Mouse (Mus musculus): ENCODE measurements around the gene Gm5737. TPM values are rescaled to one million over a fixed set of nuclear protein-coding genes. Genes with fewer than 3 reads are reported as not detected.

Gm5737 gene
- polyA plus RNA-seq (2015; fragmentation: Nextera tagmentation; extraction: Ambion mirVana) = 0.12 TPM in 1 of 2 replicates, not detected in the other

DNA sequence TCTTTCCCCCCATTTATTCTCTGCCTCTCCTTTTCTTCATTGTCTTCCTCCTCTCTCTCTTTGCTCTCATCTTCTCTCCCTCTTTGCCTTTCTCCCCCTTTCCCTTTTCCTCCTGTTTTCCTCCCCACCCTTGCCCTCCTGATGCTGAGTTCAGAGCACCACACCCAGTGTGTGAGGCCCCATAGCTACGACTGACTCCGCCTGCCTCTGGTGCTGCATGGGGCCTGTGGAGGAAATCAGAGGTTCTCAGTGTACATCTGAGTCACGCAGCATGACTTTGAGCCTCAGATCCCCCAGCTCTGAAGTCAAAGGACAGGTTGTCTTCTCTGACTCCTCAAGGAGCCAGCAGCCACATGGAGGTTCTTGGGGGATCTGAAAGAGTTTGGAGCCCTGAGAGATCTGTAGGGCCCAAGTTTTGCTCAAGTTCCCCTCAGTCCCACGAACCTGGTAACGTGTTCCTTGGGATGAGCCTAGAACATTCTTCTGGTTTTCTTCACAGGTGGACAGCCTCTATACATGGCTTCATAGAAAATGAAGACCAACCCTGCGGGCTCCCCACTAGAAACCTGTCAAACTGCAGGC is at the start of gene Gm5737:
TSS of gene Gm5737 (plus strand) at position 532 of the 582 bp plus-strand sequence.
- WGBS = 81% methylated on average over 6 of the region's 6 CpGs
- Histone ChIP-seq H3K4me1 (replicated peaks) (peaks cover 4% of the 10 kb centered on the region), H3K9ac (no peak within 1 kb of the TSS), H3K4me2 (no peak within 1 kb of the TSS), H3K9me3 (no peaks in the 10 kb centered on the region), H3K4me3 (no peak within 1 kb of the TSS), H3K27me3 (no peaks in the 10 kb centered on the region), H3K36me3 (no peaks in the 10 kb centered on the region), H3K27ac (replicated peaks) (no peak within 1 kb of the TSS)
- no peak for ATAC-seq (ENCODE audit: low FRiP score, low read depth)

DNA sequence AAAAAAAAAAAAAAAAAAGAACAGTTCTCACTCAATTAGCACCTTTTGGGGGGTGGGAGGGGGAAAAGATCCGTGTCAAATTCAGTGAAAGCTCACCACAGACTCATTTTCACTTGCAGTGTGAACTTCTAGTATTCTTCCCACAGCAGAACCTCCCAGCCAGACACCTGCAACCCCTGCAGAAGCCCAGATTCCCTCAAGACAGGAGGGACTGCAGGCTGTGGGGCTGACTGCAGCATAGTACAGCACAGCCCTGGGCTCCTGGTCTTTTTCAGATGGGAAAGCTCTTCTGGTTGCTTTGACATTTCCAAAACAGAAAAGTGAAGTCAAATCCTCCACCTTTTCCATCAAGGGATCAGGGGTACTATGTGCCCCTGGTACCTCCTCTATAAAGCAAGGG is 44.8 kb upstream of the Gm5737 start:
- H3K27ac ChIP-seq (replicated peaks) = no peak overlapping the region
- no peaks in the 10 kb centered on the region for H3K36me3 ChIP-seq
- H3K27me3 ChIP-seq = no peaks in the 10 kb centered on the region
- no peaks in the 10 kb centered on the region for H3K9me3 ChIP-seq
- 11% methylated on average over 1 of the region's 1 CpGs for WGBS
- no peak overlapping the region for H3K4me3 ChIP-seq
- H3K9ac ChIP-seq = no peak overlapping the region
- H3K4me2 ChIP-seq = no peak overlapping the region
- H3K4me1 ChIP-seq (replicated peaks) = no peaks in the 10 kb centered on the region
- ATAC-seq (ENCODE audit: low FRiP score, low read depth) = no peak

DNA sequence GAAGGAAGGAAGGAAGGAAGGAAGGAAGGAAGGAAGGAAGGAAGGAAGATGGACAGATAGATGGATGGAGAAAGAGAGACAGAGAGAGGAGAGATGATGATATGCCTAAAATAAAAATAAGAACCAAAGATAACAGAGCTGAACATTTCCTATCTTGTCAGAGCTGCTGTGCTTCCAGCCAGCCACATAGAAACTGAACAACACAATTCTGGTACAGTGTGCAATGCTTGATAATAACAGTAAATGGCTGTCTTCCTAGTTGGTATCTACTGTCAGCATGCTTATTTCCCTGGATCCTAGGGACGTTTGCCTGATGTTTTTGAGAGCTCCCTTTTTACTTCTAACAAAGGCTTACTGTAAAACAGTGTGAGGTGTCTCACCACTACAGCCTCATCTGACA is 40.8 kb upstream of the Gm5737 start:
- Histone ChIP-seq H3K9ac (no peak overlapping the region), H3K4me1 (replicated peaks) (no peaks in the 10 kb centered on the region), H3K27me3 (no peaks in the 10 kb centered on the region), H3K4me3 (no peak overlapping the region), H3K4me2 (no peak overlapping the region), H3K9me3 (no peaks in the 10 kb centered on the region), H3K36me3 (no peaks in the 10 kb centered on the region), H3K27ac (replicated peaks) (no peak overlapping the region)
- no peak for ATAC-seq (ENCODE audit: low FRiP score, low read depth)
- WGBS = 59% methylated on average over 1 of the region's 1 CpGs

DNA sequence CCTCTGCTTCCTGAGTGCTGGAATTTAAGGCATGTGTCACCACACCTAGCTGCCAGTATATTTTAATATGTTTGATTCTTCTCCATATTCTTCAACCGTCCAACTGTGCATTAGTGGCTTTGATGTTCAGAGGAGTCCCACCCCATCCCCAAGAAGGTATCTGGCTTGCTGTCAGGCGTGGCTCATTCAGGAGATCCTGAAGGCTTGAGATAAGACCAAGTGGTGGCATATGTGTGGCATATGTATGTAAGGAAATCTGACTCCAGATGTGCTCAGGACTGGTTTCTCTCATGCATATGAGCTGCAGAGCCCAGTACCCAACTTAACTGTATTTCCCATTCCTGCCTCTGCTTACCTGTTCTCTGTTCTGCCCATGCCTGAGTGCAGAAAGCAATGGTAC is 34.2 kb upstream of the Gm5737 start:
- Histone ChIP-seq H3K36me3 (no peaks in the 10 kb centered on the region), H3K9me3 (no peaks in the 10 kb centered on the region), H3K4me3 (no peak overlapping the region), H3K4me1 (replicated peaks) (no peaks in the 10 kb centered on the region), H3K27me3 (no peaks in the 10 kb centered on the region), H3K9ac (no peak overlapping the region), H3K27ac (replicated peaks) (no peak overlapping the region), H3K4me2 (no peak overlapping the region)
- 75% methylated on average over 2 of the region's 2 CpGs for WGBS
- ATAC-seq (ENCODE audit: low FRiP score, low read depth) = no peak

DNA sequence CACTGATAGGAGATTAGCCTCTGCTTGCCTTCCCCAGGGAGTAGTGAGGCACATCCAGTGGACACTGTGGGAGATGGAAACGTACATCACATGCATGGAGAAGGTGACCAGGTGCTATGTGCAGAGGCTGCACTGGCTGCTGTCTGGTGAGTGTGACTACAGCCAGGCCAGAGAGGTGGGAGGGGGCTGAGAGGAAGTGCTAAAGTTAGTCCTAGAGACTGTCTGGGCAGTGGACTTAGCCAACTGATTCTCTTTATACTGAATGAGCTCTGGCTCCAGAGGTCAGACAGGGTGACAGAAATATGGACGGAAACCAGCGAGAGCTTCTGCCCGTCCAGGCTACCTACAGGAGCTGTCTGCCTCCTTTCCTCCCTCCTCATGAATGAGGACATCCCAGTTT is 16.6 kb upstream of the Gm5737 start:
- H3K4me1 ChIP-seq (replicated peaks) = no peaks in the 10 kb centered on the region
- ATAC-seq (ENCODE audit: low FRiP score, low read depth) = no peak
- 82% methylated on average over 4 of the region's 4 CpGs for WGBS
- H3K27me3 ChIP-seq = no peaks in the 10 kb centered on the region
- no peak overlapping the region for H3K27ac ChIP-seq (replicated peaks)
- no peaks in the 10 kb centered on the region for H3K9me3 ChIP-seq
- H3K4me2 ChIP-seq = no peak overlapping the region
- H3K4me3 ChIP-seq = no peak overlapping the region
- H3K9ac ChIP-seq = no peak overlapping the region
- no peaks in the 10 kb centered on the region for H3K36me3 ChIP-seq

- no peaks in the 10 kb centered on the region for H3K27me3 ChIP-seq
- no peaks in the 10 kb centered on the region for H3K36me3 ChIP-seq
- no peak overlapping the region for H3K4me3 ChIP-seq
- no peaks in the 10 kb centered on the region for H3K4me1 ChIP-seq (replicated peaks)
- no peak overlapping the region for H3K27ac ChIP-seq (replicated peaks)
- 80% methylated on average over 3 of the region's 3 CpGs for WGBS
- no peak for ATAC-seq (ENCODE audit: low FRiP score, low read depth)
- no peak overlapping the region for H3K9ac ChIP-seq
- no peaks in the 10 kb centered on the region for H3K9me3 ChIP-seq
- H3K4me2 ChIP-seq = no peak overlapping the region
Measured at GRCm38 (mm10) chr7:120796369-120796768, 15.8 kb upstream of the Gm5737 start.

DNA sequence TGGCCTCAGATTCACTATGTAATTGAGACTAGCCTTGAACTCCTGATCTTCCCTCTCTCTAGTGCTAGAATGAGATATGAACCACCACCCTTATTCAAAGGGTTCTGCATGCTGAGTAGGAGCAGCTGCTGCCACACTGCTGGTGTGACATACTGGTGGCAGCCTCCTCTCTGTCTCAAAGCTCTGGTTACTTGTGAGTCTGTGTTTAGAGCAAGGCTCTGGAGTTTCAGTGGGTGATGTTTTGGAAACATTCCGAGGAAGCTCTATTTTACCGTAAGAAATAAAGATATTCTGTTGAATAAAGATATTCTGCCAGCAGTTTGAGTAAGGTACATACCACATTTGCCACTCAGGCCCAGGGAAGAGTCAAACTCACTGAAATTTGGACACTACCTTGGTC is 8.9 kb upstream of the Gm5737 start:
- 91% methylated on average over 2 of the region's 2 CpGs for whole genome bisulfite sequencing
- H3K27ac ChIP-seq (replicated peaks) = no peak overlapping the region
- no peaks in the 10 kb centered on the region for H3K4me1 ChIP-seq (replicated peaks)
- no peak overlapping the region for H3K9ac ChIP-seq
- no peak overlapping the region for H3K4me2 ChIP-seq
- no peaks in the 10 kb centered on the region for H3K27me3 ChIP-seq
- no peak for ATAC-seq (ENCODE audit: low FRiP score, low read depth)
- no peak overlapping the region for H3K4me3 ChIP-seq
- no peaks in the 10 kb centered on the region for H3K36me3 ChIP-seq
- H3K9me3 ChIP-seq = no peaks in the 10 kb centered on the region

DNA sequence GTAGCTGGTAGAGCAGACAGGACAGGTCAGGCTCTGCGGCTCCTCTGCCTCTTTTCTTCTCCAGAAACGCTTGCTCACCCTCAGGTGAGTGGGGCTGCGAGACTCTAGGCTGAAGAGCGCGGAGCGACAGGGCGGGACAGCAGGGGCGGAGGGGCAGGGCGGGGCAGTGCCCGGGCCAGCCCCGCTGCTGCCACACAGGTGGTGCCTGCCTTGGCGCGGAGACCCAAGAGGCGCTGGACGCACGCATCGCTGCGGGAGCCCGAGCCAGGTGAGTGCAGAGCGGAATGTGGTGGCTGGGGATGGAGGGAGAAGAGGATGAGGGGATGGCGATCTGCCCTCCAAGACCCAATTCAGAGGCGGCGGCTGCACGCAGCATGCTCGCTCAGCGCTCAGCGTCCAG is 2.5 kb upstream of the Gm5737 start:
- Histone ChIP-seq H3K4me2 (peak overlapping the region; percentile 81), H3K9ac (peak overlapping the region; percentile 33), H3K27me3 (no peaks in the 10 kb centered on the region), H3K4me1 (replicated peaks) (peaks cover 4% of the 10 kb centered on the region), H3K36me3 (no peaks in the 10 kb centered on the region), H3K9me3 (no peaks in the 10 kb centered on the region), H3K27ac (replicated peaks) (no peak overlapping the region), H3K4me3 (peak overlapping the region; percentile 37)
- ATAC-seq (ENCODE audit: low FRiP score, low read depth) = peak; percentile 42; the same call in 1 of the 2 replicates
- 4% methylated on average over 27 of the region's 27 CpGs for WGBS

DNA sequence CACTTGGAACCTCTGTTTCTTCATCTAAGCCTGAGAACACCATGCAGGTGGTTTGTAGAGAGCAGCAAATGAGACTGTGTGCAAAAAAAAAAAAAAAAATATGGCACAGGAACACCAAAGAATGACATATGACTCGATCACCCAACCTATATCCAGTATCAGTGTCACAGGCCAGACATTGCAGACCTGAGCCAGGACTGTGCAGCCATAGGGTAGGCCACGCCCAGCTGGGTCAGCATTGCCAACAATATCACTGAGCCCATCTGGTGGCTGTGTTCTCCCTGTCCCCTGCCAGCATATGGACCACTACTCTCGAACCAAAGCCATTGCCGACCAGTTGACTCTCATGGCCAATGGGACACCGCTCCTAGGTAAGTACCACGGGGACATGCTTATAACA is 5.4 kb downstream of the Gm5737 start:
- Histone ChIP-seq H3K27ac (replicated peaks) (no peak overlapping the region), H3K27me3 (0 out of 2 replicates have a peak, but pooled peaks cover under 1% of the 10 kb centered on the region), H3K4me3 (no peak overlapping the region), H3K9me3 (no peaks in the 10 kb centered on the region), H3K4me2 (no peak overlapping the region), H3K36me3 (no peaks in the 10 kb centered on the region), H3K4me1 (replicated peaks) (0 out of 2 replicates have a peak, but pooled peaks cover 4% of the 10 kb centered on the region), H3K9ac (no peak overlapping the region)
- no peak for ATAC-seq (ENCODE audit: low FRiP score, low read depth)
- 88% methylated on average over 6 of the region's 6 CpGs for WGBS

GRCm38 (mm10) chr7:120819386-120819785 is 7.2 kb downstream of the Gm5737 start:
- Histone ChIP-seq H3K9me3 (no peaks in the 10 kb centered on the region), H3K27me3 (0 out of 2 replicates have a peak, but pooled peaks cover 2% of the 10 kb centered on the region), H3K4me2 (no peak overlapping the region), H3K4me1 (replicated peaks) (0 out of 2 replicates have a peak, but pooled peaks cover 4% of the 10 kb centered on the region), H3K27ac (replicated peaks) (no peak overlapping the region), H3K9ac (no peak overlapping the region), H3K36me3 (no peaks in the 10 kb centered on the region), H3K4me3 (no peak overlapping the region)
- ATAC-seq (ENCODE audit: low FRiP score, low read depth) = no peak
- whole genome bisulfite sequencing = 91% methylated on average over 4 of the region's 4 CpGs

DNA sequence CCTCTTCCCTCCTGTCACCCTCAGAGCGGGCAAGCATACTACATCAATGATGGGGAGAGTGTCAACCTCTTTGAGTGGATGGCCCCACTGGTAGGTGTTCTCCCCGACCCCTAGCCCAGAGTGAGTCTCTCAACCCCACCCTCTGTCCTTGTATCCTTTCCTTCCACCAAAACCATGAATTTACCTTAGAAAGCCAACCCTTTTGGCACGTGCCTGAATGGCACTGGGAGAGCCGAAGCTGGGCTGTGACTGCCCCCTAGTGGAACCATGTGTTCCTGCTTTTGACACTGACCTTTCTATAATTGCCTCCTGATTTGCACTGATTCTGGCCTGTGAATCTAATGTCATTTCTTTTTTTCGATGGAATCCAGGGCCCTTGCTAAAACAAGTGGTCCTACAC is 11.1 kb downstream of the Gm5737 start:
- peak; percentile 61 for ATAC-seq (ENCODE audit: low FRiP score, low read depth)
- Histone ChIP-seq H3K9ac (no peak overlapping the region), H3K36me3 (no peaks in the 10 kb centered on the region), H3K4me2 (no peak overlapping the region), H3K4me1 (replicated peaks) (no peaks in the 10 kb centered on the region), H3K27ac (replicated peaks) (no peak overlapping the region), H3K9me3 (no peaks in the 10 kb centered on the region), H3K4me3 (no peak overlapping the region), H3K27me3 (peaks cover 2% of the 10 kb centered on the region; the same call in 1 of the 2 replicates)
- WGBS = 22% methylated on average over 5 of the region's 5 CpGs

DNA sequence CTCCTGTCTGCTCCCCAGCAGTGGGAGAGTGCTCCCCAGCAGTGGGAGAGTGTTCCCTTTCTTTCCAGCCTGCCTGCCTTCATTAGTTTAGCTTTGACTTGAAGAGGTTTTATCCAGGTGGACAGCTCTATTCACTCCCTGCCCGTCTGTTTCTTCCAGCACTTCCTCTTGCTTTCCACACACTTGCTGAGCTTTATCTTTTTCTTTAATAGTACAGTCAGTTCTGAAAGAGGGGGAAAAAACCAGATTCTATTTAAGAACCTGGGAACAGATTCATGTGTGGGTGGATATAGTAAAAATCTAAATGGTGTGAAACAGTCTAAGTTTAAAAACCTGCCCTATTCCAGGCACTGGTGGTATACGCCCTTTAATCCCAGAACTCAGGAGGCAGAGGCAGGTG is 12.9 kb downstream of the Gm5737 start:
- no peak for ATAC-seq (ENCODE audit: low FRiP score, low read depth)
- 78% methylated on average over 2 of the region's 2 CpGs for WGBS
- no peaks in the 10 kb centered on the region for H3K9me3 ChIP-seq

GRCm38 (mm10) chr7:120826408-120826807 is 14.2 kb downstream of the Gm5737 start:
- H3K27me3 ChIP-seq = peaks cover 11% of the 10 kb centered on the region
- no peaks in the 10 kb centered on the region for H3K36me3 ChIP-seq
- H3K4me1 ChIP-seq (replicated peaks) = 0 out of 2 replicates have a peak, but pooled peaks cover 8% of the 10 kb centered on the region
- H3K4me3 ChIP-seq = no peak overlapping the region
- H3K4me2 ChIP-seq = no peak overlapping the region
- 16% methylated on average over 3 of the region's 3 CpGs for WGBS
- ATAC-seq (ENCODE audit: low FRiP score, low read depth) = no peak
- no peaks in the 10 kb centered on the region for H3K9me3 ChIP-seq
- H3K9ac ChIP-seq = no peak overlapping the region
- H3K27ac ChIP-seq (replicated peaks) = no peak overlapping the region

More for the DNA sequence above, 12.9 kb downstream of the Gm5737 start:
- Histone ChIP-seq H3K4me1 (replicated peaks) (0 out of 2 replicates have a peak, but pooled peaks cover 2% of the 10 kb centered on the region), H3K4me3 (no peak overlapping the region), H3K9ac (no peak overlapping the region), H3K4me2 (no peak overlapping the region), H3K27me3 (peaks cover 11% of the 10 kb centered on the region), H3K36me3 (no peaks in the 10 kb centered on the region), H3K27ac (replicated peaks) (no peak overlapping the region)
